8 mouse cellular contexts compared by ENCODE assay signal in genomic region chr16:18876442-18877308, GRCm38 (mm10). TPM values are rescaled to one million over a fixed set of nuclear protein-coding genes. Genes with fewer than 3 reads are reported as not detected.
DNase-seq lines count a peak whose midpoint lies in the region; ATAC-seq lines count a peak whose summit lies in the region.

Mrpl40 (minus strand) TSS chr16:18876862.
Hira (plus strand) TSS chr16:18877037.

- H3K27ac ChIP-seq in hindbrain, embryonic 15.5 days (replicated peaks), result peak within 1 kb of the TSS; percentile 97

- H3K4me2 ChIP-seq in hindbrain, embryonic 15.5 days, result peak within 1 kb of the TSS; percentile 85

- WGBS in hindbrain, embryonic 15.5 days, result under 1% methylated on average over 75 of the region's 93 CpGs

- peak within 1 kb of the TSS; percentile 94 for H3K4me3 ChIP-seq in hindbrain, embryonic 15.5 days

- peak; percentile 94 for DNase-seq in R1 (ENCODE audit: low read depth, low spot score)
- DNase-seq in cerebellum, postnatal 25 days, result peak; percentile 97
- DNase-seq in frontal cortex, postnatal 36 days (ENCODE audit: low spot score in 2 of 2), result peak; percentile 93 to 96
- peak; percentile 90 for DNase-seq in left cerebral cortex, adult 11 months (ENCODE audit: low spot score)
- DNase-seq in lung, postnatal 4 days, result peak; percentile 96 to 98
- peak; percentile 82 for DNase-seq in retina, postnatal 7 days (ENCODE audit: low read depth, low spot score)
- DNase-seq in urinary bladder, adult 2 months (ENCODE audit: low spot score), result peak; percentile 91

- peaks cover 20% of the 10 kb centered on the region for H3K36me3 ChIP-seq in hindbrain, embryonic 15.5 days

- H3K4me1 ChIP-seq in hindbrain, embryonic 15.5 days (replicated peaks), result peaks cover 37% of the 10 kb centered on the region

- no peaks in the 10 kb centered on the region for H3K9me3 ChIP-seq in hindbrain, embryonic 15.5 days

- peak within 1 kb of the TSS; percentile 94 for H3K9ac ChIP-seq in hindbrain, embryonic 15.5 days

- no peaks in the 10 kb centered on the region for H3K27me3 ChIP-seq in hindbrain, embryonic 15.5 days

- ATAC-seq in hindbrain, embryonic 15.5 days (ENCODE audit: low FRiP score, low read depth), result peak; percentile 91

RNA-seq across cellular contexts. Expression of gene Mrpl40, which starts in this region (rescaled TPM):
- polyA plus RNA-seq in hindbrain, embryonic 15.5 days (2015; fragmentation: Nextera tagmentation; extraction: Ambion mirVana), result 82.5 and 88.1 TPM in 2 replicates
- 22.5 and 24.9 TPM in 2 replicates for polyA plus RNA-seq in urinary bladder, adult 2 months (2012; rRNA removed)

RNA-seq across cellular contexts. Expression of gene Hira, which starts in this region (rescaled TPM):
- polyA plus RNA-seq in hindbrain, embryonic 15.5 days (2015; fragmentation: Nextera tagmentation; extraction: Ambion mirVana), result 19.1 and 21.2 TPM in 2 replicates
- 34.4 and 36.8 TPM in 2 replicates for polyA plus RNA-seq in urinary bladder, adult 2 months (2012; rRNA removed)

Comparison
In these comparisons a context has a peak if more than half of its experiments do, and no peak if none do; other contexts are left out.
1. Peak in every context shown above with its lines: DNase-seq, ATAC-seq, H3K4me3 ChIP-seq and H3K27ac ChIP-seq.